Mouse (Mus musculus) layer of hippocampus, postnatal 25 days (tissue): ENCODE measurements around the gene Ptpn12. TPM values are rescaled to one million over a fixed set of nuclear protein-coding genes. Genes with fewer than 3 reads are reported as not detected.
A peak's percentile ranks its signal among the peaks of the same experiment; 100 is the strongest.

Source experiments
- DNase-seq, 2 experiments: peaks; one replicate each; pipeline ENCODE4 v3.0.0; 2022; ENCODE audit warnings: mixed read lengths in 2 of 2, low spot score in 1 of 2; ENCODE audit errors: extremely low spot score in 1 of 2
- total RNA-seq, 2 experiments: library from RNA; stranded (reverse); gene quantifications; 2 replicates each; pipeline ENCODE4 v1.2.3; 2021

Ptpn12 gene
- total RNA-seq, result 10 to 100 TPM; 31.6 to 40.0 TPM

GRCm38 (mm10) chr5:21055820-21056531 is at the start of gene Ptpn12:
Gene Ptpn12 (minus strand): TSS chr5:21055911.
- DNase-seq, result peak; percentile 82 to 92

DNA sequence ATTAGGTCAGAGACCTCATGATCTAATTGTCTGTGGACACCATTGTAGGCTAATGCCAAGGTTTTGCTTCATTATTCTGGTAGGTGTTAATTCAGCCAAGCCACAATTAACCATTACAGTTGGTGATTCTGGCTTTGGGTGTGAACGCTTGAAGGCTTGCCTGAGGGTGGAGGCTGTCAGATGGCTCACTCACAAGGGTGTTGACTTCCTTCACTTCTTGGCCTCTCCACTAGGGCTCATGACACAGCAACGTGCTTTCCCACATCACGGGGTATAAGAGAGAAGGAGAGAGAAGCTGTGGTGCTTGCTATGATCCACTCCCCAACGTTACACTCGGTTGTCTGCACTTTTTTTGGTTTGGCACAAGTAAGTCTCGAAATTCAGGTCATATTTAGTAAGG is 35.5 kb upstream of the Ptpn12 start:
- no peak for DNase-seq

DNA sequence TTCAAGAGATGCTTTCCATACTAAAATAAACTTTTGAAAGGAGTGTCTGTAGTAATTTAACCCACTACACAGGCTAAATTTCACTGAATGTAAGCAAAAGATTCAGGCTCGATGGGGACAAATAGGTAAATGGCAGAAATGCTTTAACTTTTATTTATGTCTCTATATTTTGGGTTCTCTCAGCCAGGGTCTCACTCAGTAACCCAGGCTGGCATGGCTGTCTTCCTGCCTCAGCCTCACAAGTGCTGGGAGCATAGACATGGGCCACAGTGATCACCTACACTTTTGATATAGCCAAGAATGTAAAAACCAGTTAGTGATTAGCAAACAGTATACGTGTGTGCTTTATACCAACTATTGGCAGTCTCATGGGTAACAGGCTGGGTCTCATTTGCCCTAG is 1.5 kb upstream of the Ptpn12 start:
- no peak for DNase-seq

DNA sequence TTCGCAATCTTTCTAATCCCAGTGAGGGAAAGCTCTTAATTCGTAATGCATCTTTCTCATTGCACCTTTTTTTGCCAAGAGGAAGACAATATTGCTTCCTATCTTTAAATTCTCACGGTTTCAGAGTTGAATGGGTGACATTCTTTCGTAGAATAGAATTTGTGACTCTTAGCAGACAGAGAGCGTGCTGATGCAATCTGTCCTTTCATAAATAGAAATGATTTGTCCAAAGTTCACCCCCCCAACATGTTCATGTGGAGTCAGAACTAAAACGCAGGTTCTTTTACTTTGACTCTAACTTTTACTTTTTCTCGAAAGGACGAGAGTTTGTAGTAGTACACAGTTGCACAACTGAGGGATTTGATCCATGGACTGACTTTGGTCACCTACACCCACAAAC is 884 bp upstream of the Ptpn12 start:
- no peak for DNase-seq

DNA sequence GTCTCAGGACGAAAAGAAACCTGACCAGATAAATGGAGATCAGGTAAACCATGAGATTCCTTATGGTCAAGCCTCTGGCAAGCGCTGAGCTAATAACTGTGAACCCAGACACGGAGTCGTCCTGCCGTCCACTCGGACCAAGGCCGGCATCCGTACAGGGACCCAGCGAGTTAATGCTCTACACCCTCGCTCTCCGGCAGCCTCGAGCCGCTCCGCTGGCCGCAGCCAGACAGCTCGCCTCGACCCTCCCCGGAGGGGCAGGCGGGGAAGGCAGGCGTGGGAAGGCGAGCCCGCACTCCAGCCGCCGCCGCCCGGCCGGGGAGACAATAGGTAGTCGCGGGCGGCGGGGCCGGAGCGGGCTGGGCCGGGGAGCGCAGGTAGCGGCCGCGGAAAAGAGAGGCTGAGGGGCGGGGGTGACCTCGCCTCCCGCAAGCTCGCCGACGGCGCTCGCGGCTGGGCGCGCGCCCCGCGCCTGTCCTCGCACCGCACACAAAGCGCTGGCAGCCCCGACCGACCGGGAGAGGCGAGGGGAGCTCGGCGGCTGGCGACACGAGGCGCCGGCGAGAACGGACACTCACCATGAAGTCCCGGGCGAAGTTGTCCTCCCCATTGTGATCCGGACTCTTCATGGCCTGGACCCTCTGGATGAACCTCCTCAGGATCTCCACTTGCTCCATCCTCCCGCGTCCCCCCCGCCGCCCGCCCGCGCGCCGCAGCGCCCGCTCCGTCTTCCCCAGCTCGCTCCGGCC is 466 bp downstream of the Ptpn12 start:
- peak; percentile 23 to 40 for DNase-seq

GRCm38 (mm10) chr5:21054472-21055070 is 1.1 kb downstream of the Ptpn12 start:
- DNase-seq, result peak; percentile 29 to 53

DNA sequence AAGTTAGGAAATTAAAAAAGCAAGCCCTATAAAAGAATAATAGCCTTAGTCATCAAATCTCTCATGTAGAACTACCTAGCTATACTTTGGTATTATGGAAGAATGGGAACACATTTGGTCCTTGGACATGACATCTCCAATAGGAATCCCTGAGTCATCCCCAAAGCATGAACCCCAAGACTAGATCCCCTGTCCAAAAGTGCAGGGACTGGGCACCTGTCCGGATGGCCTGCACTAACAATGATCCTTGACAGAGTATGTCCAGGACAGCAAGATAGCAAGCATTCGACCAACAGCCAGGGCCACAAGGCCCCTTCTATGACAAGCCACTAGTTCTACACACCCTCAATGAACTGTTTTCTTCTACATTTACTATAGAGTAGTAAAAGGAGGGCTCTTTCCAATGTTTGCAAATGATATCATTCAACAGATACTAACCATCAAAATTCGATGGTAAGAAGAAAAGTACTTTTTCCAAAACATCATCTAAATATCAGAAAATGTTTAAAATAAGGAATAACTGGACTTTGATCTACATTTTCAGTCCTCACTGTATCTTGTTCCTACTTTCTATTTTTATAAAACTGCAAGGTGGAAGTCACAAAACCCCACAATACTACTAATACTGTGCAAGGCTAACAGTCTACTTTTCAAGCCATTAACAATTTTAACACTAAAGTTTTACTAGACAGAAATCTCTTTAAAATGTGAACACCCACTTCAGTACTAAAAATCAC is 2.0 kb downstream of the Ptpn12 start:
- no peak for DNase-seq

GRCm38 (mm10) chr5:21052521-21052920 is 3.2 kb downstream of the Ptpn12 start:
- DNase-seq, result no peak

DNA sequence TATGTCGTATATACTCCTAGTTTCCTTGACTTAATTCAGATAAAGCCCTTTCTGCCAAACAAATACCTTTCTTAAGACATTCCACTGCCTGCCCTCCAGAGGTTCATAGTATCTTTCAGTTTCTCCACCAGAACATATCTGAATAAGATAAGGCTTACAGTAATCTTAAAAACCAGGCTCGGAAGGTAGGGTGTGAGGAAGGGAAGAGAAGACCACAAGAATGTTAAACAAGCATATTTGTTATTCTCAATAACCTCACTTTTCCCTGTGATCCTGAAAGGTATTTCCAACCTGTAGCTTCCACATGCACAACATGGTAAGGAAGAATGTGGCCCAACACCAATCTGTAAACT is 5.0 kb downstream of the Ptpn12 start:
- no peak for DNase-seq

DNA sequence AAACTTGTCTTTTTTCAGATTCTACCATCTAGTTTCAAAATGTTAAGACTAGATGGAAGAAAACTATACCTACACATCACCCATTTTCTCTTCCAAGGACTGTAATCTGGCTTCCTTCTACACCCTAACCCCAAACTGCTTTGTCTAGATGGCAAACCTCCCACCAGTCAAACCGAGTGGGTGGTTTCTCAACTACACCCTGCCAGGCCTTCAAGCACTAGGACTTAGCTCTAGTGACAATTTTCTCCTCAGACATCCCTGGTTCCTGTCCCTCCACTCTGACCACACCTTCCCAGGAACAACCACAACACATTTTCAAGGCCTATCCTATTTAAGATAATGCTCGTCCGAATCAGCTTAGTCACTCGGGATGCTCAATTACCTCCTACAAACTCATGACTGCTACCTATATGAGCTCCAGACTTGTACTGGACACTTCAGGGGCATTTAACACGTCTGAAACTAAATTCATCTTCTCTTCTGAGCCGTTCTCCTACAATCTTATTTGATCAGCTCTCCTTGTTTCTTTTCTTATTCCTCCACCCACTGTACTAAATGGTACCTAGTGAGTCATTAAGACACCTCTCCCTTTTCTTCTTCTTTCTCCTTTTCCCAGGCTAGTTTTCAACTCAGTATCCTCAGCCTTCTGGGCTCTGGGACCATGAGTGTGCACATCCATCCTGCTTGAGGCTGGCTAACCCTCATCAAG is 5.5 kb downstream of the Ptpn12 start:
- DNase-seq, result no peak

GRCm38 (mm10) chr5:21049006-21049405 is 6.7 kb downstream of the Ptpn12 start:
- no peak for DNase-seq

DNA sequence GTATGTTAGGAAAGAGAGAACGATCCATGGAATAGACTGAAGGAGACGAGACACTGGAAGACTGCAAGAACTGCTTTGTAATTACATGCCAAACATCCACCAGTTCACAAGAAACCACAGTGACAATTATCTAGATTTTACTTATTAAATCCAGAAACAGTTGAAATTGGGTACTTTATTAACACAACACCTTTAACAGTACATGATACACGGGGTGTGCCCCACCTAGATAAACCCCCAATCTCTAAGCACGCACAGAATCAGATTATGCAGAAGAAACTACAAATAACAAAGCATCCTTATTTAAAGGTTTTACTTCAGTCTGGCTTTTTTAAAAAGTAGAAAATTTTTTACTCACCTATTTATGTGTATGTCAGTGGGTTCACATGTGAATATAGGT is 8.6 kb downstream of the Ptpn12 start:
- DNase-seq, result no peak

DNA sequence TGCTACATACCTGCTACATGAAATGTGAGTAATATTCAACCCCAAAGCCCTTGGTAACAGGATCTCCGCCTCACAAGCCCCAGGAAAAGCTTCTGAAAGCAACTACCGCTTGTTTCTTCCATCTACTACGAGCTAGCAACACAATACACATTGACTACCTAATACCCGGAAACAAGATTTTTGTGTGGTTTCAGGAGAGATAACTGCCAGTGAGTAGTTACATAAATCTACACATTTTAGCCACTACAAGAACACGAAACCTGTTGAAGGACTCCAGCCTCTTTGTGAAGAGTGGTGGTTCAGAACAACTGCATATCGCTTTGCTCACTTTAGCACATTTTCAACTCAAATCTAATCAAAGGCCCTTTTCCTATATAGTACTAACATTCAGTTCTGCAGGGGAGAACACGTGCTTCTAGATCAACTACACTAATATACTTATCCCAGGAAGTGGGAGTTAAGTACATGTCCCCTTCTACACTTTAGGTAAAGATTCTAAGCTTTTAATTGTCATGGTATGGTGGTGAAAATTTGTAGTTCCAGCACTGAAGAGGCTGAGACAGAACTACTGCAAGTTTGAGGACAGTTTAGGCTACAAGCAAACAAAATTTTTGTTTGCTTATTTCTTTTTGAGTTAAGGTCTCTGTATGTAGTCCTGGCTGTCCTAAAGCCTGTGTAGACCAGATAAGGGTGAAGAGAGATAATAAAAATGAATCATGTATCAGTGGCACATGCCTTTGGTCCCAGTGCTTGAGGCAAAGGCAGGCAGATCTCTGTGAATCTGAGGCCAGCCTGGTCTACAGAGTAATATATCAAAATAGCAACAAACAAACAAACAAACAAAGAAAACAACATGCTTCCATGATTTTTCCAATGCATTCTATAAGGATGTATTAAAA is 9.3 kb downstream of the Ptpn12 start:
- no peak for DNase-seq

GRCm38 (mm10) chr5:21045462-21045861 is 10.2 kb downstream of the Ptpn12 start:
- no peak for DNase-seq

GRCm38 (mm10) chr5:21038100-21038499 is 17.6 kb downstream of the Ptpn12 start:
- DNase-seq, result no peak

GRCm38 (mm10) chr5:21035689-21036480 is 19.8 kb downstream of the Ptpn12 start:
- DNase-seq, result no peak

DNA sequence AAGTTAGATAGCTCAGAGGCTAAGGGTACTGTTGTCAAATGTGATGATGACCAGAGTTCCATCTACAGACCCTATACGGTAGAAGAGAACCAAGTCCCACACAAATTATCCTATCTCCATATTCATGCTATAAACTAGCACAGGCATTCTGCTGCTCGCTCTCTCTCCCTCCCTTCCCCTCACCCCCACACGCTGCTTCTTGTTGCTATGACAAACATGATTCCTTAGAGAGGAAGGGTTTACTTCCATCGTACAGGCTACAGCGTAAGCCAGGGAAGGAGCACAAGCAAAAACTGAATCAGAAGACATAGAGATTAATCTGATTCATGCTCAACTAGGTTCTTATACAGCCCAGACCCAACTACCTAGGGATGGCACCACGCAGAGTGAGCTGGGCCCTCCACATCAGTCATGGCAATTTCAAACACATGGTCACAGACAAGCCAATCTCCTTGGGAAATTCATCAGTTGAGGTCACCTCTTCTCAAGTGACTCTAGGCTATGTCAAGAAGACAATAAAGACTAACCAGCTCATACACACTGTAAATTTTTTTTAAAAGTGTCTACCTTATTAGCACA is 21.2 kb downstream of the Ptpn12 start:
- DNase-seq, result no peak

DNA sequence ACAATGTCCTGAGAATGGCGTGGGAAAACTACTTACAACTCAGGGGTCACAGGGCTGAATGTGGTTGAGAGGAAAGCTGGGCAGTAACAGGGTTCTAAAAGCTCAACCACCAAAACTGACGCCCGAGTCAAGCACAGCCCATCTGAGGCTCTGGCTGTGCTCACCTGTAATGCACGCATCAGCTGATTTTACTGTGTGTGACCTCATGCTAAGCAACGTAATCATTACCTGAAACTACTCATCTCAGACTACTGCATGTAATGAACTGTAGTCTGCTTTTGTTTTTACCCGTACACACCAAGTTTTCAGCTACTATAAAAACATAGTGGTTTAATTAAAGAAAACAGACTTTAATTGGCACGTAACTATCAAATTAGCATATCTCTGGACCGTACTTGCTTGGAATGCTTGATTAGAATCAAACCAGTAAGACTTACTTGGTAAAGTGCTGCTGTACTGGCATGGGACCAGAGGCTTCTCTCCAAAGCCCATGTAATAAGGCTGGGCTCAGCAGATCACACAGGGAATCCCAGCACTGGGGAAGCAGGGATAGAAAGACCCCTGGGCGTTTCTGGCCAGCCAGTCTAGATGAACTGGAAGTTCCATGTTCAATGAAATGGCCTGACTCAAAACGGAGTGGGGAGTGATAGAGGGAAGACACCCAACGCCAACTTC is 22.2 kb downstream of the Ptpn12 start:
- DNase-seq, result no peak
